Mouse (Mus musculus): ENCODE data around the gene Fezf2. TPM values are rescaled to one million over a fixed set of nuclear protein-coding genes. Genes with fewer than 3 reads are reported as not detected.

Fezf2 gene
- polyA plus RNA-seq, 1 experiment: not detected

DNA sequence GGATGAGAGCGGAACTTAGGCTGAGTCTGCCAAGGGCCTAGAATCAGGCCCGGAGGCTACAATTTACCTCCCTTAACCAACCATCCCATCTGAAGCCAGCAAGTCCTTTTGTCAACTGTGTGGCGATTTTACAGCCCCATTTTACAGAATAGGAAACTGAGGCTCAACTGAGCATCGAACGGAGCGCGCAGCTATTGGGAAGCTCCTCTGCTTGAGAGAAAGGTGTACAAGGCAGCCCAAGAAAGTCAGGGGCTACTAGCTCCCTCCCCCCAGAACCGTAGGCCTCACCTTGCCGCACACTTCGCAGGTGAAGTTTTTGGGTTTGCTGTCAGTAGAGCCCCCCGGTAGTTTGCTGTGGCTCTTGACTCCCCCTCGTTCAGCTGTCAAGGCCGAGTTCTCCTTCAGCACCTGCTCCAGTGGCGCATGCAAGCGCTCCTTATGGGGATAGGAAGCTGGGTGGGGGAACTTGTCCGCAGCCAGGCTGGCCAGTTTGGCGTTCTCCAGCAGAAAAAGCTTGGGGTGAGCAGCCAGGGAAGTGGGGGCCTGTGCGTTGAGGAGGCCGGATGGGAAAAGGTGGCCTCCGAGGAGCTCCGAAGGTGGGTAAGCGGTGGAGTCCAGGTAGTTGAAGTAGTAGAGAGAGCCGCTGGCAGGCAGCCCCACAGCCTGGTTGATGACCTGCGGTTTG lies 3.8 kb downstream of the Fezf2 start:
- no peak overlapping the region for H3K9ac ChIP-seq (ENCODE audit: low read depth, poor library complexity, severe bottlenecking)
- H3K9me3 ChIP-seq (replicated peaks; ENCODE audit: control insufficient read depth, insufficient read depth, low read length, poor library complexity, severe bottlenecking): no peaks in the 10 kb centered on the region
- no peak overlapping the region for H3K27ac ChIP-seq (ENCODE audit: insufficient read depth, low read length)
- peaks cover 2% of the 10 kb centered on the region for H3K4me1 ChIP-seq (ENCODE audit: control insufficient read depth, insufficient read depth, low read length)
- H3K27me3 ChIP-seq (ENCODE audit: control insufficient read depth, insufficient read depth, low read length, poor library complexity, severe bottlenecking): peaks cover 59% of the 10 kb centered on the region
- TF ChIP-seq CTCF (IDR thresholded peaks at IDR 0.05; ENCODE audit: low read depth, low read length) (no peak), EP300 (IDR thresholded peaks at IDR 0.05; ENCODE audit: insufficient read depth, low read depth, low read length) (no peak), POLR2A (IDR thresholded peaks at IDR 0.05; ENCODE audit: insufficient read depth, low read length) (no peak)
- peak overlapping the region; percentile 37 for H3K4me3 ChIP-seq (ENCODE audit: low read depth, low read length)
- no peaks in the 10 kb centered on the region for H3K36me3 ChIP-seq (ENCODE audit: control insufficient read depth, insufficient read depth, low read length, poor library complexity, severe bottlenecking)

- TF ChIP-seq CTCF (IDR thresholded peaks at IDR 0.05; ENCODE audit: low read depth, low read length) (no peak), POLR2A (IDR thresholded peaks at IDR 0.05; ENCODE audit: insufficient read depth, low read length) (no peak), EP300 (IDR thresholded peaks at IDR 0.05; ENCODE audit: insufficient read depth, low read depth, low read length) (no peak)
- H3K9me3 ChIP-seq (replicated peaks; ENCODE audit: control insufficient read depth, insufficient read depth, low read length, poor library complexity, severe bottlenecking): no peaks in the 10 kb centered on the region
- peak overlapping the region; percentile 18; the same call in 1 of the 2 replicates for H3K4me3 ChIP-seq (ENCODE audit: low read depth, low read length)
- H3K27me3 ChIP-seq (ENCODE audit: control insufficient read depth, insufficient read depth, low read length, poor library complexity, severe bottlenecking): peaks cover 59% of the 10 kb centered on the region
- no peak overlapping the region for H3K27ac ChIP-seq (ENCODE audit: insufficient read depth, low read length)
- no peaks in the 10 kb centered on the region for H3K36me3 ChIP-seq (ENCODE audit: control insufficient read depth, insufficient read depth, low read length, poor library complexity, severe bottlenecking)
- no peak overlapping the region for H3K9ac ChIP-seq (ENCODE audit: low read depth, poor library complexity, severe bottlenecking)
- peaks cover 4% of the 10 kb centered on the region for H3K4me1 ChIP-seq (ENCODE audit: control insufficient read depth, insufficient read depth, low read length)
Measured at GRCm38 (mm10) chr14:12343451-12343941, 4.5 kb downstream of the Fezf2 start.

DNA sequence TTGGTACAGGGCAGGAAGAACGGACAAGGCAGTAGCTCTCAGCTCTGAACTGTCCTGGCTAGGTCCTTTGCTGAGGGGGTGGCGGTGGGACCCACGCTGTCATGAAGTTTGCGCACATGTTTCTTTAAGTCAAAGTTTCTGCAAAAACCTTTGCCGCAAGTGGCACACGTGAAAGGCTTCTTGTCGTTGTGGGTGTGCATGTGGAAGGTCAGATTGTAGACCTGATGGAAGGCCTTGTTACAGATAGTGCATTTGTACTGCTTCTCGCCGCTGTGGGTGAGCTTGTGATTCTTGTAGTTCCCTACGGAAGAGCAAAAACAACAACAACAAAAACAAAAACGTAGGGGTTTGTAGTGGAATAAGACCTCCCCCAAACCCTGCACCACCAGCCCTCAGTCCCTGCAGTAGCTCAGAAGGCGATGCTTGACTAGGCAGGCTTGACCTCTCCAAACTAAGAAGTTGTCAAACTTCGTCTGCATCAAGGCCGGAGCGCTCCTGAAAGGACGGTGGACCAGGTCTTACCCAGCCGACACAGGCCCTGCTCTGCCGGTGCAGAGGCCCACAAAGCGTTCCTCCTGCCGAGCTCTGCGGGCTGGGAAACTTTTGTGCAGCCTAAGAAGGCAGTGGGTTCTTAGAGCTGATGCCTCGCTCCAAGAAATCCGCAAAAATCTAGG lies 5.4 kb downstream of the Fezf2 start:
- no peaks in the 10 kb centered on the region for H3K9me3 ChIP-seq (replicated peaks; ENCODE audit: control insufficient read depth, insufficient read depth, low read length, poor library complexity, severe bottlenecking)
- no peaks in the 10 kb centered on the region for H3K36me3 ChIP-seq (ENCODE audit: control insufficient read depth, insufficient read depth, low read length, poor library complexity, severe bottlenecking)
- H3K4me1 ChIP-seq (ENCODE audit: control insufficient read depth, insufficient read depth, low read length): peaks cover 4% of the 10 kb centered on the region
- no peak overlapping the region for H3K9ac ChIP-seq (ENCODE audit: low read depth, poor library complexity, severe bottlenecking)
- H3K27me3 ChIP-seq (ENCODE audit: control insufficient read depth, insufficient read depth, low read length, poor library complexity, severe bottlenecking): peaks cover 57% of the 10 kb centered on the region
- H3K27ac ChIP-seq (ENCODE audit: insufficient read depth, low read length): no peak overlapping the region
- TF ChIP-seq CTCF (IDR thresholded peaks at IDR 0.05; ENCODE audit: low read depth, low read length): no peak
- TF ChIP-seq EP300 (IDR thresholded peaks at IDR 0.05; ENCODE audit: insufficient read depth, low read depth, low read length): no peak
- TF ChIP-seq POLR2A (IDR thresholded peaks at IDR 0.05; ENCODE audit: insufficient read depth, low read length): no peak
- no peak overlapping the region for H3K4me3 ChIP-seq (ENCODE audit: low read depth, low read length)

- Histone ChIP-seq H3K9me3 (replicated peaks; ENCODE audit: control insufficient read depth, insufficient read depth, low read length, poor library complexity, severe bottlenecking) (no peaks in the 10 kb centered on the region), H3K27me3 (ENCODE audit: control insufficient read depth, insufficient read depth, low read length, poor library complexity, severe bottlenecking) (peaks cover 54% of the 10 kb centered on the region), H3K27ac (ENCODE audit: insufficient read depth, low read length) (no peak overlapping the region), H3K4me1 (ENCODE audit: control insufficient read depth, insufficient read depth, low read length) (peaks cover 4% of the 10 kb centered on the region), H3K9ac (ENCODE audit: low read depth, poor library complexity, severe bottlenecking) (no peak overlapping the region), H3K4me3 (ENCODE audit: low read depth, low read length) (no peak overlapping the region), H3K36me3 (ENCODE audit: control insufficient read depth, insufficient read depth, low read length, poor library complexity, severe bottlenecking) (no peaks in the 10 kb centered on the region)
- TF ChIP-seq EP300 (IDR thresholded peaks at IDR 0.05; ENCODE audit: insufficient read depth, low read depth, low read length) (no peak), POLR2A (IDR thresholded peaks at IDR 0.05; ENCODE audit: insufficient read depth, low read length) (no peak), CTCF (IDR thresholded peaks at IDR 0.05; ENCODE audit: low read depth, low read length) (no peak)
Measured at GRCm38 (mm10) chr14:12341789-12342457, 6.1 kb downstream of the Fezf2 start.

DNA sequence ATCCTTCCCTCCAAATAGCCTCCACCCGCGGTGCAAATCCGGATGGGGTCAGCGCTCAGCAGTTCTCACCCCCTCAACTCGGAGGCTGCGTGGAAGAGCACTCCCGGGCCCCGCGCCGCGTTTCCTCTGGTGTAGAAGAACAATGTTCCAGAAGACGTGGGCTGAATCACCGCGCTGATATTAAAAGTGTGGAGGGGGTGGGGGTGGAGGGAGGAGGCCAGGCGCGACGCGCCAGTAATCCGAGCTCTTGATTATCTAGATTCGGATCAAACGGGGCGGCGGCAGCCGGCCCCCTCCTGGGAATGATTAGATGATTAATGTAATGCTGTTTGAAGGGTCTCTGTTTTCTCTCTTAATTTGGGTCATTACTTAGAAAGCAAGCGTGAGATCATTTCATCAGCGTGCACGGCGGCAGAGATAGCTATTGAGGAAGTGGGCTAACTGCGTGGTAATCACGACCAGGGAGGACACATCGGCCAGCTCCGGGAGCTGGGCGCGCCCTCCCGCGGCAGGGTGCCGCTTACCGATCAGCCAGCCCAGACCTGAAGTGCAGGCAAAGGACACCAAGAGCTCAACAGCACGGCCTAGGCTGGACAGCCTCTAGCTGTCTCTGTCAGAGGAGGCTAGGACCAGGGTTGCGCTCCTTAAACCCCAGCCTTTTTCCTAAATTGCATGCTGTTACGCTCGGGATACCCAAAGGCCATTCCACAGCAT lies 6.8 kb downstream of the Fezf2 start:
- Histone ChIP-seq H3K9ac (ENCODE audit: low read depth, poor library complexity, severe bottlenecking) (no peak overlapping the region), H3K9me3 (replicated peaks; ENCODE audit: control insufficient read depth, insufficient read depth, low read length, poor library complexity, severe bottlenecking) (no peaks in the 10 kb centered on the region), H3K4me1 (ENCODE audit: control insufficient read depth, insufficient read depth, low read length) (peaks cover 4% of the 10 kb centered on the region), H3K36me3 (ENCODE audit: control insufficient read depth, insufficient read depth, low read length, poor library complexity, severe bottlenecking) (no peaks in the 10 kb centered on the region), H3K27ac (ENCODE audit: insufficient read depth, low read length) (no peak overlapping the region), H3K27me3 (ENCODE audit: control insufficient read depth, insufficient read depth, low read length, poor library complexity, severe bottlenecking) (peaks cover 47% of the 10 kb centered on the region), H3K4me3 (ENCODE audit: low read depth, low read length) (peak overlapping the region; percentile 27; the same call in 1 of the 2 replicates)
- no peak for TF ChIP-seq POLR2A (IDR thresholded peaks at IDR 0.05; ENCODE audit: insufficient read depth, low read length)
- TF ChIP-seq CTCF (IDR thresholded peaks at IDR 0.05; ENCODE audit: low read depth, low read length): no peak
- TF ChIP-seq EP300 (IDR thresholded peaks at IDR 0.05; ENCODE audit: insufficient read depth, low read depth, low read length): no peak
